Mouse (Mus musculus): ENCODE data around the gene 1700023F06Rik.

GRCm38 (mm10) chr11:103248837-103249236 is 40.5 kb upstream of the 1700023F06Rik start:
- TF ChIP-seq POLR2A (IDR thresholded peaks at IDR 0.05; ENCODE audit: borderline replicate concordance, control insufficient read depth, low read depth, low read length) (no peak), CTCF (IDR thresholded peaks at IDR 0.05; ENCODE audit: control insufficient read depth, insufficient read depth, low read length) (no peak)
